Mouse (Mus musculus): Measurements from ENCODE around the gene Six2. TPM values are rescaled to one million over a fixed set of nuclear protein-coding genes. Genes with fewer than 3 reads are reported as not detected.

Six2 gene
- polyA plus RNA-seq, 2 experiments = 0.04 TPM; not detected in 1

DNA sequence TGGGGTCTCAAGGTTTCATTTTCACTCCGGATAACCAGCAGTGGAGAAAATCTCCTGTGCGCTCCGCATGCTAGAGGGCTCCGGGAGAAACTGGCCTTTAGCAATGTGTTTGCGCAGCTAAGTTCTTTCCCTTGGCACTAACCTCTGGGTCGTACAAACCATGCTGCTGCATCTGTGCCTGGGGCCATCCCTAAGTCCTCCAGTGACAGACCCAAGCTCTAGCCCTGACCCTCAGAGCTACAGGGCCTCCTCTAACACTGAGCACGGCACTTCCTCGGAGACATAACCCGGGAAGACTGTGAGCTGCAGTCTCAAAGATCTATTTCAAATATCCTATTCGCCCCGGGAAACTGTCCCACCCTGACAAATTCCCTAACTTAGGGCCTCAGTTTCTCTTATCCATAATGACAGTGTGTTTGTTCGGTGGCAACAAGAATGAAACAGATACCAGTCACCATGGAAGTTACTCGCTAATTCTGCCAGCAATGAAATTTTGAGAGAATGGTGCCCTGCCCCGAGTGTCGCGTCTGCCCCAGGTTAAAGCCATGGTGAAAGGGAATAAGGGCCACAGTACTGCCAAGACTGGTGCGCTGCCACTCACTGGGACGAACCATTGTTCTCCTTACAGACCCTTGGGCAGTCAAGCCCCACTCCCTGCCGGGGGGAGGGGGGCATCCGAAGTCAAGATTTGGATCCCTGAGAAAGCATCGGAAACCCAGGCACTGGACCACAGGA lies 7.8 kb downstream of the Six2 start:
- Histone ChIP-seq H3K9ac (replicated peaks) (no peak overlapping the region), H3K4me3 (ENCODE audit: insufficient read depth in 1 of 2, low read depth in 2 of 2, low read length in 2 of 2) (no peak overlapping the region), H3K4me1 (replicated peaks; ENCODE audit: control insufficient read depth in 2 of 2, insufficient read depth in 2 of 2, low read length in 1 of 2) (no peaks in the 10 kb centered on the region), H3K27ac (no peak overlapping the region), H3K9me3 (ENCODE audit: control insufficient read depth, low read length) (no peaks in the 10 kb centered on the region), H3K36me3 (replicated peaks; ENCODE audit: control insufficient read depth, insufficient read depth, low read depth) (no peaks in the 10 kb centered on the region), H3K4me2 (ENCODE audit: low read depth) (no peak overlapping the region), H3K27me3 (ENCODE audit: control insufficient read depth, insufficient read depth, low read length) (peaks cover 74% of the 10 kb centered on the region)
- TF ChIP-seq EP300 (IDR thresholded peaks at IDR 0.05; ENCODE audit: low read depth) = no peak
- TF ChIP-seq CTCF (IDR thresholded peaks at IDR 0.05; ENCODE audit: low read depth) = no peak
- DNase-seq (ENCODE audit: low read depth in 3 of 3, low spot score in 3 of 3) (no peak), ATAC-seq (ENCODE audit: insufficient read depth) (no peak)
- WGBS (ENCODE audit: insufficient replicate concordance) = 4% methylated on average over 21 of the region's 21 CpGs

DNA sequence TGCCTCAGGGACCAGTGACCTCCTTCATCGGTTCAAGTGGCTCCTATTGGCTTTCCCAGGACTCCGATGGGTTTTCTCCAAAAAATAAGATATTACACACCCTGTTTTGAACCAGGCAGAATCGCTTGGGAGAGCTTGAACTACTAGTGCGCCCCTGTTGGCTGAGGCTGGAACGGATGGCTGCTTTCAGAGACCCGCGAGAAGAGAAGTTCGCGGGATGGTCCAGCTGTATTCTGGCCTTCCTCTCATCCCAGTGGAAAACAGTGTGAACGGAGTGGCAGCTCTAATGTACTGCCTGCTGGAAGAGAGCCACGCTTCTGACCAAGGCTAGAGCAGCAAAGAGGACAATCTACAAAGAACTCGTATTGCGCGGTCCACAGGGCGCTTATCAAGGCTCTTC lies 8.4 kb downstream of the Six2 start:
- Histone ChIP-seq H3K36me3 (replicated peaks; ENCODE audit: control insufficient read depth, insufficient read depth, low read depth) (no peaks in the 10 kb centered on the region), H3K4me3 (ENCODE audit: insufficient read depth in 1 of 2, low read depth in 2 of 2, low read length in 2 of 2) (no peak overlapping the region), H3K27me3 (ENCODE audit: control insufficient read depth, insufficient read depth, low read length) (peaks cover 68% of the 10 kb centered on the region), H3K27ac (no peak overlapping the region), H3K9ac (replicated peaks) (no peak overlapping the region), H3K4me2 (ENCODE audit: low read depth) (no peak overlapping the region), H3K9me3 (ENCODE audit: control insufficient read depth, low read length) (no peaks in the 10 kb centered on the region), H3K4me1 (replicated peaks; ENCODE audit: control insufficient read depth in 2 of 2, insufficient read depth in 2 of 2, low read length in 1 of 2) (no peaks in the 10 kb centered on the region)
- ATAC-seq (ENCODE audit: insufficient read depth) (no peak), DNase-seq (ENCODE audit: low read depth in 3 of 3, low spot score in 3 of 3) (no peak)
- TF ChIP-seq EP300 (IDR thresholded peaks at IDR 0.05; ENCODE audit: low read depth) (no peak), CTCF (IDR thresholded peaks at IDR 0.05; ENCODE audit: low read depth) (peak; percentile 32)
- 3% methylated on average over 15 of the region's 15 CpGs for WGBS (ENCODE audit: insufficient replicate concordance)

DNA sequence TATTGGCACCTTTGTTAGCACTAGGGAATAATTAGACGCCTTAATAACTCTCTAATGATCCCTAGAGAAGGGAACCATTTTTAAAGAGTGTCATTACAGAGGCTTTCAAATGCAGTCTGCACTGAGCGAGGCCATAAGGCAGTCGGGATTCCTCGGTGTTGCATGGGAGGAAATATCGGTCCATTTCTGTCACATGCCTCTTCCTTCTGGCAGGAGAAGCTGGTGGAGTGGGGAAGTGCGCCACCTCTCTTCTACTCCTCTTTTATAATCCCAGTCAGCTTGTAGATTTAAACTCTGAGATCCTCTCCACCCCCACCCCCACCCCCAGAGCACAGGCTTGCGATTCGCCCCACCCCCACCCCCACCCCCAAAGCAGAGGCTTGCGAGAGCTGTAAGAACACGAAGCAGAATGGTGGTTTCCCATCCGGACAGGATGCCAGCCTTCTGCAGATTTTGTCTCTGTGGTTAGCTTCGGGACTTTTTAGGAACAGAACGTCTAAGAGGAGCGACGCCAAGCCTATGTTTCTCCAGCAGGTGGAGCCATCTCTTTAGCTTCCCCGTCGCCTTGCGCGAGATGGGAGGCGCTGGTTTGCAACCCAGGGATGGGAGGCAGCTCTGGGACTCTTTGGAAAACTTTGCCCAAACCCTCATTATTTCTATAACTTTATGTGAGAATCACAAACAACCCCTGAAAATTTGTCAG lies 23.3 kb downstream of the Six2 start:
- Histone ChIP-seq H3K9me3 (ENCODE audit: control insufficient read depth, low read length) (no peaks in the 10 kb centered on the region), H3K4me2 (ENCODE audit: low read depth) (no peak overlapping the region; the same call in 1 of the 2 replicates), H3K27ac (no peak overlapping the region), H3K27me3 (ENCODE audit: control insufficient read depth, insufficient read depth, low read length) (peaks cover 8% of the 10 kb centered on the region), H3K4me3 (ENCODE audit: insufficient read depth in 1 of 2, low read depth in 2 of 2, low read length in 2 of 2) (no peak overlapping the region), H3K4me1 (replicated peaks; ENCODE audit: control insufficient read depth in 2 of 2, insufficient read depth in 2 of 2, low read length in 1 of 2) (no peaks in the 10 kb centered on the region), H3K36me3 (replicated peaks; ENCODE audit: control insufficient read depth, insufficient read depth, low read depth) (no peaks in the 10 kb centered on the region), H3K9ac (replicated peaks) (no peak overlapping the region)
- peak in 1 of 3 experiments; percentile 15 for DNase-seq (ENCODE audit: low read depth in 3 of 3, low spot score in 3 of 3)
- TF ChIP-seq CTCF (IDR thresholded peaks at IDR 0.05; ENCODE audit: low read depth) = peak; percentile 71
- no peak for TF ChIP-seq EP300 (IDR thresholded peaks at IDR 0.05; ENCODE audit: low read depth)
- 1% methylated on average over 20 of the region's 20 CpGs for WGBS (ENCODE audit: insufficient replicate concordance)
- ATAC-seq (ENCODE audit: insufficient read depth) = no peak

DNA sequence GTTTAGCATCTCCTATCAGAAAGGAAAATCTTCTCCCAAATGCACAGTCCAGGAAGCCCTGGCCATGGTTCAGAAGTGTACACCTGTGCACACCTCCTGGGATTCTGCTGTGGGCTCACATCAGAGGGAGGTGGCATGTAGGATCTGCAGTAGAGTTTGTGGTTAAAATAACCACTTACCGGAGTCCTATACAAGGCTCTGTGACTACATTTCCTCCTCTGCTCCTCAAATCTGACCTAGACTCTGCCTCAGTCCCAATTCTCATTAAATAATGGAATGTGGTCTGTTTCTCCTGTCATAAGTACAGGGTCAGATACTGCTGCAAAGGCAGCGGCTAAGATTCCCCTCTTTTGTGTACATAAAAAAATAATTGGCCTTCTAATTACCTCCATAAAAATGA lies 23.9 kb downstream of the Six2 start:
- ATAC-seq (ENCODE audit: insufficient read depth) = no peak
- TF ChIP-seq CTCF (IDR thresholded peaks at IDR 0.05; ENCODE audit: low read depth) (no peak), EP300 (IDR thresholded peaks at IDR 0.05; ENCODE audit: low read depth) (no peak)

DNA sequence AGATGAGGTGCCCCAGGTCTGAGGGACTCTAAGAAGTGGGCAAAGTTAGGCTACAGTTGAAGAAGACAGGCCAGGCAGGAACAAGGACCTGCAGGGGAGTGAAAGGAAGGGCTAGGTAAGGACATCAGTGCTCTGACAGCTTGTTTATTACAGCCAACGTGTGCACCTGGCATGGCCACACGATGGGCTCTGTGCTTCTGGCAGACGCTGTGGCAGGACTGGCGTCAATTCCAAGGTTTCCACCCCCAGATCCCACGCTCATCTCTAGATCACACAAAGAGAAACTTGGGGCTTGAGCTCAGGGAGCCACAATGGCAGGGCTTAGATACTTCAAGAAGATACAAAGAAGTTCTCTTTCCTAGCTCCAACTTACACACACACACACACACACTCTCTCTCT lies 26.6 kb downstream of the Six2 start:
- Histone ChIP-seq H3K4me2 (ENCODE audit: low read depth) (no peak overlapping the region), H3K9ac (replicated peaks) (no peak overlapping the region), H3K27me3 (ENCODE audit: control insufficient read depth, insufficient read depth, low read length) (peaks cover 8% of the 10 kb centered on the region), H3K27ac (no peak overlapping the region), H3K4me1 (replicated peaks; ENCODE audit: control insufficient read depth in 2 of 2, insufficient read depth in 2 of 2, low read length in 1 of 2) (no peaks in the 10 kb centered on the region), H3K36me3 (replicated peaks; ENCODE audit: control insufficient read depth, insufficient read depth, low read depth) (no peaks in the 10 kb centered on the region), H3K9me3 (ENCODE audit: control insufficient read depth, low read length) (no peaks in the 10 kb centered on the region), H3K4me3 (ENCODE audit: insufficient read depth in 1 of 2, low read depth in 2 of 2, low read length in 2 of 2) (no peak overlapping the region)
- no peak for DNase-seq (ENCODE audit: low read depth in 3 of 3, low spot score in 3 of 3)
- ATAC-seq (ENCODE audit: insufficient read depth) = no peak
- TF ChIP-seq EP300 (IDR thresholded peaks at IDR 0.05; ENCODE audit: low read depth) (no peak), CTCF (IDR thresholded peaks at IDR 0.05; ENCODE audit: low read depth) (no peak)
- WGBS (ENCODE audit: insufficient replicate concordance) = 41% methylated on average over 5 of the region's 5 CpGs

More for the DNA sequence above, 23.9 kb downstream of the Six2 start:
- H3K27ac ChIP-seq = no peak overlapping the region
- DNase-seq (ENCODE audit: low read depth in 3 of 3, low spot score in 3 of 3) = no peak
- 22% methylated on average over 2 of the region's 2 CpGs for WGBS (ENCODE audit: insufficient replicate concordance)
- H3K4me3 ChIP-seq (ENCODE audit: insufficient read depth in 1 of 2, low read depth in 2 of 2, low read length in 2 of 2) = no peak overlapping the region
- H3K36me3 ChIP-seq (replicated peaks; ENCODE audit: control insufficient read depth, insufficient read depth, low read depth) = no peaks in the 10 kb centered on the region
- H3K9ac ChIP-seq (replicated peaks) = no peak overlapping the region
- H3K9me3 ChIP-seq (ENCODE audit: control insufficient read depth, low read length) = no peaks in the 10 kb centered on the region
- peaks cover 8% of the 10 kb centered on the region for H3K27me3 ChIP-seq (ENCODE audit: control insufficient read depth, insufficient read depth, low read length)
- no peaks in the 10 kb centered on the region for H3K4me1 ChIP-seq (replicated peaks; ENCODE audit: control insufficient read depth in 2 of 2, insufficient read depth in 2 of 2, low read length in 1 of 2)
- H3K4me2 ChIP-seq (ENCODE audit: low read depth) = no peak overlapping the region
